Mouse (Mus musculus) retina, embryonic 14.5 days (tissue): ENCODE measurements around the gene BC035947.
"Not testable (repeated sequence)": the region's sequence is repeated elsewhere in the genome, so short reads cannot be mapped to it uniquely, and the experiment has no call there.

ENCODE experiments used
- DNase-seq: peaks from one replicate; pipeline ENCODE4 v3.0.0-alpha.2; 2015; ENCODE audit warnings: low spot score

Gene BC035947

DNA sequence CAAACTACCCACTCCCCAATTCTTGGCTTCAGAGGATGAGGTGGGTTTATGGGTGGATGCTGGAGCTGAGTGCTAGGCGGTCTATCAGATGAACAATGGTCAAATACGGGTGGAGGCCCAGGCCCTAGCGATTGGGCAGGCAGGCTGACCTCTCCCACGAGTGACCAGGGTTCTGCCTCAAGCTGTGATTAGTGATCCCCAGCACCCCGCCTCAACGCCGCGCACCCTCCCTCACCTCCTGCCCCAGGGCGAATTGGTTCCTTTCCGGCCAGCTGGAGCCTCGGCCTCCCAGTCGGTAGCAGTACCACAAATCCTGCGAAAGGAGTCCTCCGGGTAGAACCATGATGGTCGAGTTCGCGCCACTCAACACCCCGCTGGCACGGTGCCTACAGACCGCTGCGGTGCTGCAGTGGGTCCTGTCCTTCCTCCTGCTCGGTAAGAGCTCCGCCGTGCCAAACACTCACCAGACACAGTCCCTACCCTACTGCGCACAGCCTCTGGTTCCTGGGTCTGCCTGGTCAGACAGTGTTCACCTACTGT lies at the start of gene BC035947:
Gene BC035947, minus strand, starts transcription at position 538 of the 540 bp plus-strand sequence.
- peak; percentile 50 for DNase-seq

DNA sequence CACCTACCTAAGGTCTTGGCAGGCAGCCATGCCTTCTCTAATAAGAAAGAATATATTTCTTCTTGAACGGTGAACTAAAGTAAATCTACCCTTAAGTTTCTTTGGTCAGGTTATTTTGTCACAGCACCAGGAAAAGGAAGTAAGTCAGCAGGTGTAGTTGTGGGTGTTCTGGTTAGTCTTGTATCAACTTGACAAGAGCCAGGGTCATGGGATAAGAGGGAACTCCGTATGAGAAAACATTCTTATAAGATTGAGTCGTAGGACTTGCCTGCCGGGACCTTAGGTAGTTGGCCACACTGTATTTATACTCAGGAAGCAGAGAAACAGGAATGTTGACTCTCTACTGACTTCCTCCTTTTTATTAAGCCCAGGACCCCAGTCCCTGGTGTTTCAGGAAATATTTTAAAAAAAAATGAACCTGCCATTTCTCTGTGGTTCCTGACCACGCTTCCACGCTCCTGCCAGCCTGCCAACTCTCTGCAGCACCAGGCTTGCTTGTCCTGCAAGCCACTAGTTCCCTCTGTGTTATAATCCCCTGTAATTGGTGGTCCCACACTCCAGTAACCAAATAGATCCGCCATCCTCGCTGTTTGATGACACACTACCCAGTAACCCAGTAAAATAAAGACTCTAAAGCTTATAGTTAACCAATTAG lies 42.2 kb upstream of the BC035947 start:
- no peak for DNase-seq

DNA sequence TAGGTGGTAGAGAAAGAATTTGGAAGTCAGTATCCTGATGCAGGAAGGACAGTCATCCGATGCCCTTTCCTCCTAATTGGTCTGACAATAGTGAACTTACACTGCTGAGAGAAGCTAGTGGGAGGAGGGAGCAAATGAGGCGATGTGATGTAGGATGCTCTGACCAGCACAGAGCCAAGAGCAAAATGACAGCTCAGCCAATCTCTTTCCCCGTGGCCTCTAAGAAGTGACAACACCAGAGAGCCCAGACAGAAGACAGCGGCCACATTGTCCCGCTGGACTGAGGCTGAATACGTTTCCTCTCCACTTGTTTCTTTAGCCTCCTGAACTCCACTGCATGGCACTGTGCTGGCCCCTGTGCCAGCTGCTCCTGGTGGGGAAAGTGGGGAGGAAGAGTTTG lies 37.0 kb upstream of the BC035947 start:
- DNase-seq, result peak; percentile 64

DNA sequence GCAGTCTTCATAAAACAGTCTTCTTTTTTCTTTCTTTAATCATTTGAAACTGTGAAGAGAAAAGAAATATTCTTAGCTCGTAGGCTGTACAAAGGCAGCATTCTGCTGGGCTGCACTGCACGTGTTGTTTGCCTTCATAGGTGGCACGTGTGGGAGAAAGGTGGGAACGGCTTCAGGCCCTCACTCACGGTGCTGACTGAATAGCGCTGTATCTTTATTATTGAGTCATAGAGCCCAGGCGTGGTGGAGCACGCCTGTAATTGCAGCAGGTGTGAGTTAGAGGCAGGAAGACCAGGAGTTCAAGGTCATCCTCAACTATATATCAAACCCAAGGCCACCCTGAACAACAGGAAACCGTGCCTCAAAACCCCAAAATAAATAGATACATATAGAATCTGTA lies 34.3 kb upstream of the BC035947 start:
- no peak for DNase-seq

DNA sequence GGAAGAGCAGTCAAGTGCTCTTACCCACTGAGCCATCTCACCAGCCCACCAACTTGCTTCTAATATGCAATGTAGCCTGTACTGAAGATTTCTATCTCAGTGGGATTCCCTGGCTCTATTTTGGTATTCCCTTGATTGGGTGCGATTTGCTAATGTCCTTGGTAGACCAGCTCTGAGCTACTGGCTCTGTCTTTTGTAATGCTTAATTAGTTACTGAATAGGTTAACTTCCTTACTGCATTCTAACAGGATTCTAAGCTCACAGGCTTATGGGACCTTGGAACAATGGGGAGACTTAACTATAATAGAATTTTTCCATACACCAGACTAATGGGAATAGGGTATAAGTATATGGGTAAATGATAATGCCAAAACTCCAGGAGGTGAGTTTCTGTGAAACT lies 31.7 kb upstream of the BC035947 start:
- DNase-seq, result not testable (repeated sequence)

DNA sequence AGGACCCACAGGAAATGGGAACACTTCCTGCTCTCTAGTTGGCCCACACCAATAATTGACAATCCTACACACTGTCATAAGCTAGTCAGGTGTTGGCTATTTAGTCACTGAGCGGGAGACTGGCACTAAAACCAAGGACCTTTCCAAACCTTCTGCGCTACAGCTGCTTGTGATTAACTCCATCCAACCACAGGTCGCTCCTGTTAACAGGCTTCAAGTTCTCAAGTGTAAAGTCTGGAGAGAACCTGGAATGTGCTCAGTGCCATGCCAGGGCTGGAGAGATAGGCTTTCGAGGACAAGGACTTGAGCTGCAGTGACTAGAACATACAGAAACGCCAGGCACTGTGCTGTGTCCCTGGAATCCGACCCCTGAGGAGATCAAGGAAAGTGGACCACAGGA lies 27.2 kb upstream of the BC035947 start:
- no peak for DNase-seq

DNA sequence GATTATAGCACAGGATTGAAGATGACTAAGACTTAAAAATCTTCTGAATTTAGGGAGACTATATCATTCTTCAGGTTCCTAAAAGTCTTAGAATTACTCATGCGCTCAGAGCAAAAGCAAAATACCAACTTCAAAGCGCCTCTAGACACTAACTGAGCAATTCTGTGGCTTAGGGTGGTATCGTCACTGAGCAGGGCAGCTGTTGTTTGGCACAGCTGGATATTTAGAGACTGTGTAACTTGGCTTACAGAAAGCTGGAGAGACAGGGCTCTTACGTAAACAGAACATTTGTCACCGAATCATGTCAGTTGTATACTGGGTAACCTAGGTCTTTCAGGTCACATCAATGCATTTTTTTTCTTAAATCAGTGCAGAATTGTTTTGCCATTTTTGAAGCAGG lies 26.4 kb upstream of the BC035947 start:
- no peak for DNase-seq

DNA sequence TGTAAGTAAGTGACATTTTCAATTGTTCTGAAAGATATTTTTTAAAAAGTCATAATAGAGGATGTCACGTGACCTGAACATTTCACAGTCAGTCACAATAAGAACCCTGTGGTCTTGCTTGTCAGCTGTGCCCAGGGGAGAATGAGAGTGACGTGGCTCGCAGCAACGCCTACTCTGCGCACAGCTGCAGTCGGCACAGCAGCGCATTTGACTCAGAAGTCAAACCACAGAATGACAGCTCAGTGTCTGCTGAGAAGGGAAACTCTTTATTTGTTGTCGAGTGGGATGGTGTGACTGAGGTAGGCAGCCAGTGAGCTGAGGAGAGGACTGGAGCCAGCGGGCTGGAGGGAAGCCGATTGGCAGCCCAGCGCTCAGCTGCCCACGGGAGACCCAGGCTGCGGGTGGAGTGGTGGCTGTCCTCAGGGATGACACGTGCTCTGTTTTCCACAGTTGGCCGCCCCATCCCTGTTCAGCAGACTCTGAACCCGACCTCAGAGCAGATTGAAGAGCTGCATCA lies 25.6 kb upstream of the BC035947 start:
- peak; percentile 64 for DNase-seq

DNA sequence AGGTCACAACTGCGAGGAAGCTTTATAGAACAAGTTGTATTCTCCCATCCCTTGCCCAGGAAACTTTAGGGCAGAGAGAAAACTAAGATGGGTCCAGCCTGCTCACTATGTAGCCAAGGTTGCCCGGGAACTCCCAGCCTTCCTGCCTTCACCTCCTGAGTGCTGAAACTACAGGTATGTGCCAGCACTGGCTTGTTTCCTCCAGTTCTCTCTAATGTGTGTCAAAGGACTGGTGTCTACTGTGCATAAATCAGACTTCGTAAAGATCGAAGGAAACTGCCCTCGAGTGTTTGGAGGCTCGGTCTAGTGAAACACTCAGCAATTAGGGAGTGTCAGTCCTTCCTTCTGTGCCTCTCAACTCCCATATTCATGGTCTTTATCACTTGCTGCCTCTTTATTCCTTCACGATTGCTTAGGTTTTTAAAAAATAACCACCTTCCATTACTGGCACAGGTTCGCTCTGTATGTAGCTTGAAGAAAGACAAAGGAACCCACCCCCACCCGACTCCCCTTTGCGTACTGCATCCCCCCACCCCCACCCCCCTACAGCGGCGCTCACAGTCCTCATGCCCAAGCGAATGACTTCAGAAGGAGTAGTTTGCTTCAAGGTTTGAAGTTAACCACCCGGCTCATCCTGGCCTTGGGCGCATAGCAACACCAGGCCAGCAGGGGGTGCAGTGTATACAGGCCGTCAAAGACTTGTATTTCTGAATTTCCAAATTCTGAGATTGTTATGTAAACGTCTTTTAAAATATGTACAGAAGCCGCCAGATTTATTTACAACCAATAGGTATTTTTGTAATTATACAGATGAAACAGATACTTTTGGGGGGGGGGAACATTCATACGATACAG lies 24.6 kb upstream of the BC035947 start:
- peak; percentile 85 for DNase-seq

DNA sequence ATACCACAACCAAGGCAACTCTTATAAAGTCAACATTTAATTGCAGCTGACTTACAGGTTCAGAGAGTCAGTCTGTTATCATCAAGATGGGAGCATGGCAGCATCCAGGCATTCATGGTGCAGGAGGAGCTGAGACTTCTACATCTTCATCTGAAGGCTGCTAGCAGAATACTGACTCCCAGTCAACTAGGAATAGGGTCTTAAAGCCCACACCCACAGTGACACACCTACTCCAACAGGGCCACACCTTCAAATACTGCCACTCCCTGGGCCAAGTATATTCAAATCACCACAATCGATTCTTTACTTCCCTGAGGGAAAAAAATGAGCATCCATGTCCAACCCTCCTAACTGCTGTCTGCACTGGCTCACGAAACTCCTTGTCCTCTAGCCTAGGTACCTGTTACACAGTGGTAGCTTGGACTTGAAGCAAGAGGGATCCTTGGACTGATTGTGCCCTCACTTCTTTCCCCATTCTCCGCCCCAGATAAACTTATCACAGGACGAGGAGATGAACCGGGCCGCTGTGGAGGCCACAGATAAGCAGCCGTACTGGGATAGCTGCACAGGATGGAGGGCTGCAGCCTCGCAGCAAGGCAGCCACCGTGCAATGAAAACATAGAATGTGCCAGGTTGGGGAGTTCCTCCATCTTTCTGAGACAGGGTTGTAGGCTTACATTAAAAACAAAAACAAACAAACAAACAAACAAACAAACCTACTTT lies 22.6 kb upstream of the BC035947 start:
- DNase-seq, result no peak

DNA sequence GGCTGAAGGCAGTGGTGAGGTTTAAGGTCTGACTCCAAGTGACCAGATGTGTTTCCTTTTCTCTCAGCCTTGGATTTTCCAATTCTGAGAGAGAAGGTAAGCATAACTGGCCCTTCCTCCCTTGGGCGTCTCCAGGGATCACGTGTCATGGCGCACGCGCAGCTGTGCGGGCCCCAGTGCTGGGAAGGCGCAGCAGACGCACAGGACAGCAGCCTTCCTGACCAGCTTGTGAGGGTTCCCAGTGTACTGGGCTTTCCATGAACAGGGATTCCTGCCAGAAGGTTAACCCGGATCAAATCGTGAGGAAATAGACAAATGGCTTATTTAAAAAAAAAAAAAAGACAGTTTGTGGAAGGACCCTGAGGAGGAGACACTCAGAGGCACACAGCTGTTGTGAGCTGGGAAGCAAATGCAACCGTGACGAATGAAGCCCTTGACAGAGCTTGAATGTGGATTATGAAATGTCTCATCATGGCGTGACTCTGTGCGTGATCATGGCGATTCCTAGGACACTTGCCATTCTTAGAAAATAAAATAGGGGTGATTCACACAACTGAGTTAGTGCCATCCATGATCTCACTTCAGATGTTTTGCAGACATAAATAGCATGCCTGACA lies 20.3 kb upstream of the BC035947 start:
- no peak for DNase-seq

DNA sequence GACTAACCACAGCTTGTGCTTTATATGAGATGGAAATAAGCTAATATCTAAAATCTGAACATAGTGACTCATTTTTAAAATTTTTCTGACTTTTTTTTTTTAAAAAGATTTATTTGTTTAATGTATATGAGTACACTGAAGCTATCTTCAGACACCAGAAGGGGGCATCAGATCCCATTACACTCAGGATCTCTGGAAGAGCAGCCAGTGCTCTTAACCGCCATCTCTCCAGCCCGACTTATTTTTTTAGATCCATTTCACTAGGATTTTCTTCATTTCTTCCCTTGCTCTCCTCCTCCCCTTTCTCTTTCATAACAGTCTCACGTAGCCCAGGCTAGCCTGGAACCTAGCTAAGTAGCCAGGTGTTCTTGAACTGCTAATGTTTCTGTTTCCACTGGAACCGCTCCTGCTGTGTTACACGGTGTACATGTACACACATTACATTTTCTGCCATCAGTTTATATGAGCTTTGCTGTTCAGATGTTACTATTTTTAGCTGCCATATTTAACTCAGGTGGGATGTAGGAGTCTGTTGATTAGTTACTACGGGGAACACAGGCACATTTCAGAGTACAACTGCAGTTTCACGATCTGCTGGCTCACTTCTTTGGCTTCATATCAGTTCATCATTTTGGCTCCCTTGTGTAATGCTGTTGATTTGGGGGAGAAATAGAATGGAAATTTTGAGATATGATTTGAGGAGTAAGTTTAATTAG lies 18.7 kb upstream of the BC035947 start:
- DNase-seq, result peak; percentile 37

DNA sequence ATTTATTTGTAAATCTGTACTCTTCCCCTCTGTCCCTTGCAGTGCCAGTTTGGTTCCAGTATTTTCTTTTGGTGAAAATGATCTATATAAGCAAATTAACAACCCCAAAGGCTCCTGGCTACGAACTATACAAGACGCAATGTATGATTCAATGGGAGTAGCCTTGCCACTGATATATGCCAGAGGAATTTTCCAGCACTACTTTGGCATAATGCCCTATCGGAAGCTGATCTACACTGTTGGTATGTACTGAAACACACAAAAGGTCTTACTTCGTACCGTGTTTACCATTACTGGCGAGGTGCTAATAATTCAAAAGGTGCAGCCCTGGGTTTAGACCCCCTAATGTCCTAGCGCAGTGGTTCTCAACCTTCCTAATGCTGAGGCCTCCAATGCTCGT lies 17.1 kb upstream of the BC035947 start:
- DNase-seq, result no peak

DNA sequence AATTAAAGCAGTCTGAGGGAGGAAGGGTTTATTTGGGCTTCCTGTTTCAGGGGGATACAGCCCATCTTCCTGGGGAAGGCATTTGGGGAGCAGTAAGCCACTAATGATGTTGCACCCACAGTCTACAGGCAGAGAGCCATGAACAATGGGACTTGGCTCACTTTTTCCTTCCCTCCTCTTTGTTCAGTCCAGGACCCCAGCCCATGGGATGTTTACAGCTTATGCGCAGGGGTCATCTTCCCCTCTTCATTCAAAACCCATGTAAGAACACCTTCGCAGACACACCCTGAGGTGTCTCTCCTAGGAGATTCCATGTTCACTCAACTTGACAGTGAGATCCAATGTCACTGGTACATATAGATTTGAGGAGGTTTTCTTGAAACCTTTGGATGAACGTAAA lies 16.4 kb upstream of the BC035947 start:
- DNase-seq, result no peak

DNA sequence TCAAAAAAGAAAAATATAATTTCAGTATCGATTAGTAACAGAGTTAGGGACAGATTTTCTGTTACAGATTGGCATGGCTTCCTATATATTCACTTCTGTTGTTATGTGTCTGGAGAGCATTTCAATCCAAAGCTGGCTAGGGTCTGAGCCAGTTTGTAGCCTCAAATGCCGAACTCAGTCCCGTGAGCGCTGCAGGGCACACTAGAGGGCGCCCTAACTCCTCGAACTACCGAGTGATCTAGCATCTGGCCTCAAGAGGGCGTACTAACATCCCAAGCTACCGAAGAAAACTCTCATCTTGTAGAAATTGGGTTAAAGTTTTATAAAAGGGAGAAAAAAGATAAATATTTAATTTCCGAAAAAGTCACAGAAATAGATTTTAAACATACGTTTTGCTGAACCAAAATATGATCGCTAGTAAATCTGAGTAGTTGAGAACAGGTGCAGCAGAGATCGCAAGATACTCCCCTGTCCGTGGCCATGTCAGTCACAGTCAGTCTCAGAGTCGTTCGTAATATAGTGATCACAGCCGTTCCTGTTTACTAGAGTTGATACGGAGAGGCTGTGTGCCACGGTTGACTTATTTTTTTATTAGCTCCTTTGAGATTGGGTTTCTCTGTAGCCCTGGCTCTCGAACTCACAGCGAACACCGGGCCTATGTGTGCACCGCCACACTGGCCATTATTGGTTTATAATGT lies 13.4 kb upstream of the BC035947 start:
- DNase-seq, result peak; percentile 87

DNA sequence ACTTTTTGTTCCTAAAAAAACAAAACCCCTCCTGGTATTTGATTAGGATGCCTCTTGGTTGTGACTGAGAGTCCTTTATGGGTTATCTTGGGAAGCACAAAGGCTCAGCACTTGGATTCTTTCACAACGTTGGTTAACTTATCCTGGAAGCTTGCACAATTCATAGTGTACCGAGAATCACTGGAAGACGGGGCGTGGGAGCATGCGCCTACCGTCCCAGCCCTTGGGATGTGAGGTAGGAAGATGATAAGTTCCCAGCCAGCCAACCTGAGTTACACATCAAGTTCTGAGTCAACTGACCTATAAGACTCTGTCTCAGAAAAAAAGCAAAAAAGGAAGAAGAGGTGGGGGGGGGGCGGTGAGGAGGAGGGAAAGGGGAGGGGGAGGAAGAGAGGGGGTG lies 6.9 kb upstream of the BC035947 start:
- no peak for DNase-seq

DNA sequence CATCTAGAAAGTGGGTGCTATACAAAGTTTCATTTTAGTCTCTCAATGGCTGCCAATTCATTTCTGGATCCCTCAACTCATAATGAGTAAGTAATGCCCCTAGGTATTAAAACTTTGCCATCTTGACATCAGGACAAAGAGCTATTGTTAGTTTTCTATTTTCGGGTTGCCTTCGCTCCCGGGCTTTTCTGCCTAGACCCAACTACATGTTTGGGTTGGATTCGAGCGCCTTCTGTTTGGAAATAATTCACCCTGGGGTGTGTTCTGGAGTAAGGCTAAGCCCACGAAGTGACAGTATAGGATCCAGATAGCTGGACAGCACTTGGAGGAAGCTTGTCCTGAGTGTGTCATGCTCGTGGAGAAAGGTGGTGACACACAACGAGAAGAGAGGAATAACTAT lies 798 bp upstream of the BC035947 start:
- DNase-seq, result no peak

DNA sequence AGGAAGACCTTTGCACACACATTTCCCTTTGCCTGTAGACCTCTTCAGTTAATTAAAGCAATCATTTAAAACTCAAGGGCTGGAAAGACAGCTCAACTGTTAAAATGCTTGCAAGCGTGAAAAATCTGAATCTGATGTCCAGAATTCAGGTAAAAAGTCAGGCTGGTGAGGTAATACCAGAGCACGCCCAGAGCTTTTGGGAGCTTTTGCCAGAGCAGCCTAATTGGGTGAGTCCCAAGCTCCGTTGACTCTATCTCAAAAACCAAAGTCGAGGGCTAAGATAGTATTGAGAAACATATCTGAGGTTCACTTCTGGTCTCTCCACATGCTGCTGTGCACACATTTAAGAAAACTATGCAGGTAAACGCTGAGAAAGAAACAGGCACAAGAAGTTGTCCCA lies 1.1 kb downstream of the BC035947 start, which contains the start of gene Mogat1:
Gene Mogat1, plus strand, starts transcription at position 130 of the 400 bp plus-strand sequence.
- no peak for DNase-seq

DNA sequence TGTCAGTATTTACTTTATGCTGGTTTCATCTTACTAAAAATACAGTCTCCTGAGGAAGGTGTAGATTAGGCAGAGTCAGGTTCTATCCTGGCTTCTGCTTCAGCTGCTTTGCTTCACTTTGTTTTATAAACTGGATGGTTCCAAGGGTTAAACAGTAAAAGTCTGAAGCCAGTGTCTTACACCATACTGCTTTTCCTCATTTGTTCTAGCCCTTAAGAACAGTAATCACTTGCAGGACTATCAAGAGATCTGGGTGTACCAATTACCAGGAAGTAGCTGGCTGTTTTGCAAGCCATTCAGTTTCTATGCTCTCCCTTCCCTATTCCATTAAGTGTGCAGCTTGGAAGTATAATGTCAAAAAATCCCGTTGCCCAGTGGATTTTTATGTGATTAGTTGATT lies 4.8 kb downstream of the BC035947 start:
- no peak for DNase-seq

DNA sequence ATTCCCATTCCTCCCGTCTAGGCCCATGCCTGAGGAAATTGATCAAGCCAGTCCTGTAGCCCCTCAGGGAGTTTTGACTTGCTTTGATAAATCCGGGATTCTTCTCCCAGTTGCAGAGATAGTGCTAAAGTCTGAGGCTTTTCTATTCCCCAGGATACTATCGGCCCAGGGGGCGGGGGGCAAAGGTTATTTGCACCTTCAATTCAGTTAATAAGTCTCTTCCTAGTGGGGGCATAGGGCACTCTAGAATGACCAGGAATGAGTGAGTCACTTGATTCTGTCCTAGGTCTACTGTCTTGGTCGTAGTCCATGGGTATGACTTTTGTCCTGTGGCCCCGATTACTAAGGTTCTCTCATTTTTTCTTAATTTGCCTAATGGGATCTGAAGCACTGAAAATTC lies 9.4 kb downstream of the BC035947 start:
- no peak for DNase-seq

DNA sequence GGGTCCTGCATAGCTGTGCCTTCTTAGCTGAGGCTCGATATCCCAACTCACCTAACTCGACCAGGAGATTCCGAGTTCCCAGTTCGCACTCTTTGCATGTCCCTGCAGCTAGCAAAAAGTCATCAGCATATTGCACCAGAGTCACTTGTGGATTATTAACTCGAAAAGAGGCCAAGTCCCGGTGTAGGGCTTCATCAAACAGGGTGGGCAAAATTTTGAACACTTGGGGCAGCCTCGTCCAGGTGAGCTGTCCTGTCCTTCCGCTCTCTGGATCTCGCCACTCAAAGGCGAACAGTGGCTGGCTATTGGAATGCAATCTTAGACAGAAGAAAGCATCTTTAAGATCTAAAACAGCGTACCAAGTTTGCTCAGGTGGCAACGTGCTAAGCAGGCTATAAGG lies 10.1 kb downstream of the BC035947 start:
- not testable (repeated sequence) for DNase-seq
